Mouse (Mus musculus): ENCODE measurements around the gene Fbxl17. TPM values are rescaled to one million over a fixed set of nuclear protein-coding genes. Genes with fewer than 3 reads are reported as not detected.

The Fbxl17 gene
- total RNA-seq, 2 experiments from 2014 or later = 58.0 to 59.9 TPM

- intact Hi-C loops (cut with DNase I) = no loop called here
- no peak for DNase-seq (ENCODE audit: low spot score in 2 of 2)
Measured at GRCm38 (mm10) chr17:63301822-63302393, 197.9 kb downstream of the Fbxl17 start.

- intact Hi-C loops (cut with DNase I) = no loop called here
- DNase-seq (ENCODE audit: low spot score in 2 of 2) = no peak
Measured at GRCm38 (mm10) chr17:63295471-63295870, 204.3 kb downstream of the Fbxl17 start.

- DNase-seq (ENCODE audit: low spot score in 2 of 2) = no peak
- intact Hi-C loops (cut with DNase I) = no loop called here
Measured at GRCm38 (mm10) chr17:63294961-63295360, 204.9 kb downstream of the Fbxl17 start.

GRCm38 (mm10) chr17:63293979-63294378, 205.8 kb downstream of the Fbxl17 start:
- no peak for DNase-seq (ENCODE audit: low spot score in 2 of 2)
- intact Hi-C loops (cut with DNase I) = no loop called here

- DNase-seq (ENCODE audit: low spot score in 2 of 2) = no peak
- intact Hi-C loops (cut with DNase I) = no loop called here
Measured at GRCm38 (mm10) chr17:63289317-63289913, 210.4 kb downstream of the Fbxl17 start.

GRCm38 (mm10) chr17:63288850-63289249, 211.0 kb downstream of the Fbxl17 start:
- DNase-seq (ENCODE audit: low spot score in 2 of 2) = no peak
- intact Hi-C loops (cut with DNase I) = no loop called here

- no peak for DNase-seq (ENCODE audit: low spot score in 2 of 2)
- intact Hi-C loops (cut with DNase I) = no loop called here
Measured at GRCm38 (mm10) chr17:63287413-63287812, 212.4 kb downstream of the Fbxl17 start.

GRCm38 (mm10) chr17:63285265-63285939, 214.4 kb downstream of the Fbxl17 start:
- intact Hi-C loops (cut with DNase I) = no loop called here
- peak; percentile 72 to 90 for DNase-seq (ENCODE audit: low spot score in 2 of 2)

GRCm38 (mm10) chr17:63284074-63284473, 215.7 kb downstream of the Fbxl17 start:
- intact Hi-C loops (cut with DNase I) = no loop called here
- DNase-seq (ENCODE audit: low spot score in 2 of 2) = no peak

GRCm38 (mm10) chr17:63282004-63282403, 217.8 kb downstream of the Fbxl17 start:
- DNase-seq (ENCODE audit: low spot score in 2 of 2) = no peak
- intact Hi-C loops (cut with DNase I) = no loop called here

GRCm38 (mm10) chr17:63280990-63281389, 218.8 kb downstream of the Fbxl17 start:
- no peak for DNase-seq (ENCODE audit: low spot score in 2 of 2)
- intact Hi-C loops (cut with DNase I) = no loop called here

GRCm38 (mm10) chr17:63279144-63279543, 220.7 kb downstream of the Fbxl17 start:
- intact Hi-C loops (cut with DNase I) = no loop called here
- DNase-seq (ENCODE audit: low spot score in 2 of 2) = no peak

- intact Hi-C loops (cut with DNase I) = no loop called here
- no peak for DNase-seq (ENCODE audit: low spot score in 2 of 2)
Measured at GRCm38 (mm10) chr17:63273353-63273752, 226.5 kb downstream of the Fbxl17 start.

GRCm38 (mm10) chr17:63272914-63273313, 226.9 kb downstream of the Fbxl17 start:
- DNase-seq (ENCODE audit: low spot score in 2 of 2) = no peak
- intact Hi-C loops (cut with DNase I) = no loop called here

- no peak for DNase-seq (ENCODE audit: low spot score in 2 of 2)
- intact Hi-C loops (cut with DNase I) = no loop called here
Measured at GRCm38 (mm10) chr17:63271000-63271399, 228.8 kb downstream of the Fbxl17 start.

GRCm38 (mm10) chr17:63270513-63270912, 229.3 kb downstream of the Fbxl17 start:
- intact Hi-C loops (cut with DNase I) = no loop called here
- DNase-seq (ENCODE audit: low spot score in 2 of 2) = no peak

GRCm38 (mm10) chr17:63262674-63263073, 237.1 kb downstream of the Fbxl17 start:
- no peak for DNase-seq (ENCODE audit: low spot score in 2 of 2)
- intact Hi-C loops (cut with DNase I) = loop anchor here (10.0 kb wide), 1 partner anchor 238 kb away; no protein-coding TSS in a partner anchor

- DNase-seq (ENCODE audit: low spot score in 2 of 2) = no peak
- intact Hi-C loops (cut with DNase I) = loop anchor here (10.0 kb wide), 1 partner anchor 237 kb away; no protein-coding TSS in a partner anchor
Measured at GRCm38 (mm10) chr17:63261508-63262141, 238.2 kb downstream of the Fbxl17 start.

- intact Hi-C loops (cut with DNase I) = no loop called here
- no peak for DNase-seq (ENCODE audit: low spot score in 2 of 2)
Measured at GRCm38 (mm10) chr17:63259091-63259490, 240.7 kb downstream of the Fbxl17 start.

- intact Hi-C loops (cut with DNase I) = no loop called here
- no peak for DNase-seq (ENCODE audit: low spot score in 2 of 2)
Measured at GRCm38 (mm10) chr17:63246144-63246619, 253.6 kb downstream of the Fbxl17 start.

Measured in left cerebral cortex, postnatal 14 days (tissue).